27 mouse cellular contexts compared by ENCODE assay signal in genomic region chr1:164450644-164451043, GRCm38 (mm10). TPM values are rescaled to one million over a fixed set of nuclear protein-coding genes. Genes with fewer than 3 reads are reported as not detected.
DNase-seq lines count a peak whose midpoint lies in the region; ATAC-seq and TF ChIP-seq lines count a peak whose summit lies in the region.
"Had no signal": no experiment of that assay in that cellular context is flagged by ENCODE, and none has a peak within 500 bp of the region (broad histone marks: within the 10 kb centered on the region; RNA-seq: fewer than 3 reads in every experiment).

No protein-coding gene starts in this region.

- no peaks in the 10 kb centered on the region for H3K27me3 ChIP-seq in kidney, adult 2 months (replicated peaks; ENCODE audit: control insufficient read depth, insufficient read depth, low read length)
- H3K27me3 ChIP-seq in C2C12 (ENCODE audit: control insufficient read depth, insufficient read depth, insufficient read length) (no peaks in the 10 kb centered on the region), myocyte (ENCODE audit: control insufficient read depth, insufficient read depth, insufficient read length) (no peaks in the 10 kb centered on the region)
- H3K27me3 ChIP-seq in hindbrain, embryonic 16.5 days (replicated peaks; ENCODE audit: control insufficient read depth, insufficient read depth, low read length), result no peaks in the 10 kb centered on the region
- H3K27me3 ChIP-seq: hindbrain, embryonic 13.5 days; neural tube, embryonic 13.5 days had no signal

- ATAC-seq in hindbrain, embryonic 16.5 days, result no peak
- ATAC-seq: CD4-positive, CD25-positive, alpha-beta regulatory T cell, adult 4 months; forebrain, postnatal 0 days; lung, postnatal 0 days had no signal

- H3ac ChIP-seq in C2C12 (ENCODE audit: control insufficient read depth, insufficient read length, low read depth) (no peak overlapping the region), myocyte (ENCODE audit: control insufficient read depth, insufficient read length) (no peak overlapping the region)

- no peak overlapping the region for H3K4me3 ChIP-seq in gastrocnemius, adult 2 months
- H3K4me3 ChIP-seq in kidney, adult 2 months (ENCODE audit: insufficient read depth, low read depth, low read length), result no peak overlapping the region
- H3K4me3 ChIP-seq in C2C12 (ENCODE audit: insufficient read depth, poor library complexity, severe bottlenecking), result no peak overlapping the region
- no peak overlapping the region for H3K4me3 ChIP-seq in myocyte
- H3K4me3 ChIP-seq in hindbrain, embryonic 16.5 days (ENCODE audit: low read length), result no peak overlapping the region
- H3K4me3 ChIP-seq: forebrain, embryonic 12.5 days; hindbrain, embryonic 13.5 days; kidney, embryonic 15.5 days; limb, embryonic 13.5 days; liver, embryonic 13.5 days; megakaryocyte, embryonic 14.5 days; midbrain, embryonic 12.5 days; neural tube, embryonic 13.5 days had no signal

- peak overlapping the region; percentile 69 for H3K27ac ChIP-seq in gastrocnemius, adult 2 months
- peak overlapping the region; percentile 71 for H3K27ac ChIP-seq in kidney, adult 2 months (ENCODE audit: insufficient read depth, low read depth, low read length)
- H3K27ac ChIP-seq in hindbrain, embryonic 16.5 days (ENCODE audit: low read depth, low read length), result no peak overlapping the region
- H3K27ac ChIP-seq: forebrain, embryonic 12.5 days; hindbrain, embryonic 13.5 days; kidney, embryonic 15.5 days; limb, embryonic 13.5 days; liver, embryonic 13.5 days; midbrain, embryonic 12.5 days; neural tube, embryonic 13.5 days had no signal

- H3K4me1 ChIP-seq in kidney, adult 2 months (ENCODE audit: control insufficient read depth, insufficient read depth, low read length), result peaks cover 35% of the 10 kb centered on the region; the same call in 1 of the 2 replicates
- peaks cover 12% of the 10 kb centered on the region for H3K4me1 ChIP-seq in hindbrain, embryonic 16.5 days (ENCODE audit: control insufficient read depth, insufficient read depth, low read depth, low read length)
- H3K4me1 ChIP-seq: megakaryocyte, embryonic 14.5 days had no signal

- no peak for TF ChIP-seq CTCF in gastrocnemius, adult 2 months (IDR thresholded peaks at IDR 0.05)
- no peak for TF ChIP-seq CTCF in kidney, adult 2 months (conservative IDR thresholded peaks at IDR 0.05; ENCODE audit: insufficient read depth, insufficient read length, low read depth, low read length)
- TF ChIP-seq CTCF in C2C12 (IDR thresholded peaks at IDR 0.05; ENCODE audit: control insufficient read depth, insufficient read depth, insufficient read length), result no peak

- DNase-seq in gastrocnemius, adult 2 months, result no peak
- DNase-seq in gastrocnemius, adult 18-20 months (ENCODE audit: low spot score), result no peak
- peak; percentile 54 for DNase-seq in kidney, adult 2 months
- no peak for DNase-seq in kidney, adult 11 months
- DNase-seq in cerebellum, postnatal 25 days, result no peak
- DNase-seq: adrenal gland, postnatal 25 days; cerebellum, adult 11-12 months; cerebellum, postnatal 10 days; forebrain, postnatal 0 days; gastrocnemius, postnatal 14 days; heart, postnatal 4 days; liver, embryonic 13.5 days; lung, adult 18-20 months; lung, postnatal 4 days; thymus, postnatal 14 days had no signal

- peaks cover 1% of the 10 kb centered on the region for H3K79me3 ChIP-seq in C2C12 (ENCODE audit: low read depth)

- intact Hi-C loops in gastrocnemius, adult 2 months (cut with DNase I), result no loop called here

- H3K4me2 ChIP-seq in myocyte (ENCODE audit: low read depth), result peak overlapping the region; percentile 19
- no peak overlapping the region for H3K4me2 ChIP-seq in hindbrain, embryonic 16.5 days (ENCODE audit: low read length)
- H3K4me2 ChIP-seq: forebrain, embryonic 12.5 days; hindbrain, embryonic 13.5 days; kidney, embryonic 15.5 days; limb, embryonic 13.5 days; liver, embryonic 13.5 days; midbrain, embryonic 12.5 days; neural tube, embryonic 13.5 days had no signal

- peaks cover 48% of the 10 kb centered on the region for H3K36me3 ChIP-seq in kidney, adult 2 months (ENCODE audit: control insufficient read depth, insufficient read depth, low read length)
- H3K36me3 ChIP-seq in C2C12 (ENCODE audit: control insufficient read depth, insufficient read depth) (peaks cover 6% of the 10 kb centered on the region), myocyte (ENCODE audit: control insufficient read depth, insufficient read depth) (no peaks in the 10 kb centered on the region)
- peaks cover 27% of the 10 kb centered on the region for H3K36me3 ChIP-seq in hindbrain, embryonic 16.5 days (ENCODE audit: control insufficient read depth, insufficient read depth, low read length)
- H3K36me3 ChIP-seq: limb, embryonic 13.5 days; liver, embryonic 13.5 days had no signal

- no peak overlapping the region for H3K9ac ChIP-seq in hindbrain, embryonic 16.5 days (ENCODE audit: low read depth, low read length)
- H3K9ac ChIP-seq: forebrain, embryonic 12.5 days; forebrain, postnatal 0 days; hindbrain, embryonic 13.5 days; kidney, embryonic 15.5 days; limb, embryonic 13.5 days; liver, embryonic 13.5 days; midbrain, embryonic 12.5 days; neural tube, embryonic 13.5 days had no signal

- H3K9me3 ChIP-seq in hindbrain, embryonic 16.5 days (ENCODE audit: control insufficient read depth, low read length), result no peaks in the 10 kb centered on the region
- H3K9me3 ChIP-seq: forebrain, embryonic 12.5 days; hindbrain, embryonic 13.5 days; kidney, embryonic 15.5 days; limb, embryonic 13.5 days; liver, embryonic 13.5 days; midbrain, embryonic 12.5 days; neural tube, embryonic 13.5 days had no signal

- H3K79me2 ChIP-seq in C2C12 (ENCODE audit: control insufficient read depth, insufficient read depth), result peaks cover 13% of the 10 kb centered on the region
- H3K79me2 ChIP-seq in myocyte (ENCODE audit: control insufficient read depth, insufficient read depth), result no peaks in the 10 kb centered on the region

- no peak for TF ChIP-seq POLR2A in kidney, adult 2 months (IDR thresholded peaks at IDR 0.05; ENCODE audit: low read depth, low read length)
- TF ChIP-seq POLR2A in myocyte (IDR thresholded peaks at IDR 0.05; ENCODE audit: insufficient read length, low read depth), result no peak

- 37% methylated on average over 4 of the region's 4 CpGs for WGBS in kidney, adult 2 months
- WGBS in hindbrain, embryonic 16.5 days, result 92% methylated on average over 4 of the region's 4 CpGs

TF ChIP-seq in C2C12, 6 proteins besides CTCF, POLR2A, EP300 and RAD21:
- TF ChIP-seq USF1 (IDR thresholded peaks at IDR 0.05; ENCODE audit: low read depth), result peak; percentile 43
- no peak for TF ChIP-seq CEBPB (IDR thresholded peaks at IDR 0.05; ENCODE audit: low read depth)
TF ChIP-seq in C2C12: peak in this region for 1.

TF ChIP-seq in myocyte, 11 proteins besides CTCF, POLR2A, EP300 and RAD21:
- no peak for TF ChIP-seq TCF12 (IDR thresholded peaks at IDR 0.05; ENCODE audit: insufficient read depth, poor library complexity, severe bottlenecking)
- peak; percentile 16 for TF ChIP-seq USF1 (IDR thresholded peaks at IDR 0.05; ENCODE audit: low read depth)
- TF ChIP-seq REST (IDR thresholded peaks at IDR 0.05; ENCODE audit: insufficient read depth, insufficient read length), result no peak
- no peak for TF ChIP-seq TCF3 (IDR thresholded peaks at IDR 0.05; ENCODE audit: insufficient read length, low read depth)
- no peak for TF ChIP-seq CEBPB (IDR thresholded peaks at IDR 0.05; ENCODE audit: insufficient read depth, poor library complexity, severe bottlenecking)
- TF ChIP-seq MYOG (IDR thresholded peaks at IDR 0.05; ENCODE audit: control insufficient read depth in 1 of 3, insufficient read depth in 1 of 3, insufficient read length in 2 of 3, low read depth in 2 of 3), result no peak
- no peak for TF ChIP-seq MYOD1 (IDR thresholded peaks at IDR 0.05; ENCODE audit: control insufficient read depth in 1 of 3, insufficient read length in 2 of 3, low read depth in 2 of 3)
- TF ChIP-seq MAX (IDR thresholded peaks at IDR 0.05; ENCODE audit: low read depth), result no peak
- no peak for TF ChIP-seq E2F4 (IDR thresholded peaks at IDR 0.05; ENCODE audit: insufficient read depth)

RNA-seq across cellular contexts. Expression of gene Atp1b1, which starts 7.5 kb away (rescaled TPM):
- 100 to 1,000 TPM; 115 to 262 TPM for total RNA-seq in gastrocnemius, adult 2 months (2021)
- total RNA-seq in gastrocnemius, adult 18-20 months (2021), result 100 to 1,000 TPM; 179 to 280 TPM
- polyA plus RNA-seq in kidney, adult 2 months (2012; rRNA removed), result 945 and 1,094 TPM in 2 replicates
- polyA plus RNA-seq in C2C12 (2012; fragmentation: generic; extraction: Trizol), result 13.6 TPM
- 34.7 TPM for polyA plus RNA-seq in myocyte (2012; fragmentation: generic; extraction: Trizol)
- 383 and 485 TPM in 2 replicates for polyA plus RNA-seq in hindbrain, embryonic 16.5 days (2015; fragmentation: Nextera tagmentation; extraction: Ambion mirVana)

Comparison
In these comparisons a context has a peak if more than half of its experiments do, and no peak if none do; other contexts are left out.
1. RNA of gene Atp1b1, which starts 7.5 kb away (polyA plus RNA-seq): 945 to 1,094 TPM in kidney, adult 2 months and 383 to 485 TPM in hindbrain, embryonic 16.5 days; 34.7 TPM in myocyte (single experiment) and 13.6 TPM in C2C12 (single experiment); every median in the first group is over 10 times any median in the second.